18 mouse cellular contexts compared by ENCODE assay signal in the genomic region with DNA sequence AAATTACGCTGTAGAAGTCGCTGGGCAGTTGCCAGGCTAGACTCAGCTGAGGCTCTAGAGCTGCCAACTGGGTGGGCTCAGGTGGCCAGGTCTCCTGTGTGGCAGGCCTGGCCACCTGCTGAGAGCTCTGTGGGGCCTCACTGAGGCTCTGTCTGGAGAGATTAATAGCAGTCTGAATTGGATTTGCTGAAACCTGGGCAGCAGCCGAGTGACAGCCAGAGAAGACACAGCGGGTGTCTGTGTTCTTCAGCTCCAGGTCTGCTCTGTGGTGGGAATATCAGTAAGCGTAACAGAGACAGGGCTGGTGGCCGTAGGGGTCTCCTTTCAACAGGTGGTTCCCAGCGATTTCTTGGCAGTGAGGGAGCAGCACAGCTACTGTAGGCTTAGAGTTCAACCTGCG.
"Had no signal": no experiment of that assay in that cellular context is flagged by ENCODE, and none has a peak within 500 bp of the region (broad histone marks: within the 10 kb centered on the region; RNA-seq: fewer than 3 reads in every experiment).

No protein-coding gene starts in this region.

- H3K4me2 ChIP-seq: lung, embryonic 14.5 days; midbrain, embryonic 12.5 days; neural tube, embryonic 13.5 days; neural tube, embryonic 15.5 days had no signal

- ATAC-seq: midbrain, embryonic 16.5 days had no signal

- H3K4me3 ChIP-seq: midbrain, embryonic 10.5 days; midbrain, embryonic 12.5 days; myocyte; neural tube, embryonic 13.5 days; neural tube, embryonic 15.5 days had no signal

- H3K27me3 ChIP-seq: midbrain, embryonic 12.5 days; neural tube, embryonic 13.5 days; neural tube, embryonic 15.5 days had no signal

- H3K9me3 ChIP-seq: midbrain, embryonic 10.5 days; midbrain, embryonic 12.5 days; neural tube, embryonic 13.5 days; neural tube, embryonic 15.5 days had no signal

- H3K27ac ChIP-seq: midbrain, embryonic 10.5 days; midbrain, embryonic 12.5 days; neural tube, embryonic 13.5 days; neural tube, embryonic 15.5 days had no signal

- DNase-seq: lung, embryonic 14.5 days; lung, postnatal 10 days; lung, postnatal 4 days; midbrain, embryonic 14.5 days; retina, postnatal 1 day; right cerebral cortex, adult 18-20 months; right cerebral cortex, postnatal 25 days; right cerebral cortex, postnatal 4 days; spleen, adult 18-20 months; thymus, adult 18-20 months; thymus, postnatal 14 days; thymus, postnatal 36 days had no signal

- H3K36me3 ChIP-seq: midbrain, embryonic 10.5 days; midbrain, embryonic 12.5 days; neural tube, embryonic 13.5 days; neural tube, embryonic 15.5 days had no signal

- H3K9ac ChIP-seq: lung, embryonic 14.5 days; midbrain, embryonic 12.5 days; neural tube, embryonic 13.5 days; neural tube, embryonic 15.5 days had no signal
